Mouse (Mus musculus) B cell, adult 62 days (primary cell): ENCODE data around the gene Tmem131l. TPM values are rescaled to one million over a fixed set of nuclear protein-coding genes. Genes with fewer than 3 reads are reported as not detected.

Source experiments
- total RNA-seq: library from RNA; stranded (reverse); gene quantifications from 4 replicates; pipeline ENCODE4 v1.2.4, GENCODE M21; 2023

Gene Tmem131l
- 566 to 606 TPM (median 585 TPM) in 4 replicates for total RNA-seq

DNA sequence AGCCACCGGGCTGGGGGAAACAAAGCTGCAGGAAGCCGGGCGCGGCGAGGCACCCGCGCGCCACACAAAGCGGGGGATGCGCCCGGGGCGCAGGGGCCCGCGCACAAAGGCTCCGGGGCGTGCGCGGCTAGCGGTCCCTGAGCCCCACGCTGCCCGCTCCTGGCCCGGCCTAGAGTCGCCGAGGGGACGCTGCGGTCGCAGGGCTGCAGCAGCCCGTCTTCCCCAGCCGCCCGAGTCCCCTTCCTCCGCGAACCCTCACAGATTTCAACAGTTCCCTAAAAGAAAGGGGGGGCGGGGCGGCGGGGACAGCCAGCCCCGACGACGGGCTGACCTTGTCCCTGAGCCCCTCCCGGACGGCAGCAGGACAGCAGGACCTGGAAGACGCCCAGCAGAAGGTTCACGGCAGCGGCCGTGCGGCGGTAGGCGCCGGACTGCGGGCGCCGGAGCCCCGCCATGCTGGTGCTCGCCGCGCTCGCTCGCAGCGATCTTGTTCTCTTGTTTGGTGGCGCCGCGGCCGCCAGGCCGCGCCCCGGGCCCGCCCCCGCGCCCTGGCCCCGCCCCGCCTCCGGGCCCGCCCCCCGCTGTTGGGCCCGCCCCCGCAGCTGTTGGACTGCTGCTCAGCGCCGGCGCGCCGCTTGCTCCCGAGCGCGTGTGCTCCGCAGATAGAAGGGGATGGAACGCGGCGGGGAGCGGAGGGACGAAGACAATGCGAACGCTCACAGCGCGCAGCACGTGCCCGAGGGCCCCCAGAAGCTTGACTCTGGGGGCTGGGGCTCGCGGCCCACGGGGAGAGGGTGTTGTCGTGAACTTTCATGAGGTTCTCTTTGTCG, at the start of gene Tmem131l:
Gene Tmem131l, minus strand, starts transcription at position 530 of the 830 bp plus-strand sequence.

Other genes with a start within 250 kb of the Tmem131l start
- 6.6 to 8.3 TPM (median 6.7 TPM) in 4 replicates for gene Tlr2, start 198.4 kb downstream of the Tmem131l start, total RNA-seq
- gene Mnd1, start 115.6 kb upstream of the Tmem131l start, total RNA-seq: 0.89 to 2.3 TPM (median 1.6 TPM) in 4 replicates
- not detected in 4 replicates for gene Gm6525, start 133.9 kb upstream of the Tmem131l start, total RNA-seq